Mouse (Mus musculus): ENCODE measurements around the gene Guca2a.
A peak's percentile ranks its signal among the peaks of the same experiment; 100 is the strongest.

The Guca2a gene

DNA sequence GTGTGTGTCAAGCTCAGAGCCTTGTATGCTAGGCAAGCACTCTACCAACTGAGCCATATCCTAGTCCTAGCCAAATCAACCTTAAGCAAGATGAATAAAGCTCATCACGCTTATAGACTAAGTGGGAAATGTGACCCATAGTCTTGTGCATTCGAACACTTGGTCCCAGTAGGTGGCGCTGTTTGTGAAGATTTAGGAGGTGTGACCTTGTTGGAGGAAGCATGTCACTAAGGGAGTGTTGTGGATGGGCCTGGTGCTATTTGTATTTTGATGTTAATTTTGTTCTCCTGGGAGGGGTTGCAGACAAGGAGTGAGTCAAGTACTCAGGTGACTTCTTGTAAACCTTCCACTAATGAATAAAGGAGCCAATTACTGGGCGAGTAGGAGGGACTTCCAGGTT lies 5.2 kb downstream of the Guca2a start:
- no peak for DNase-seq

DNA sequence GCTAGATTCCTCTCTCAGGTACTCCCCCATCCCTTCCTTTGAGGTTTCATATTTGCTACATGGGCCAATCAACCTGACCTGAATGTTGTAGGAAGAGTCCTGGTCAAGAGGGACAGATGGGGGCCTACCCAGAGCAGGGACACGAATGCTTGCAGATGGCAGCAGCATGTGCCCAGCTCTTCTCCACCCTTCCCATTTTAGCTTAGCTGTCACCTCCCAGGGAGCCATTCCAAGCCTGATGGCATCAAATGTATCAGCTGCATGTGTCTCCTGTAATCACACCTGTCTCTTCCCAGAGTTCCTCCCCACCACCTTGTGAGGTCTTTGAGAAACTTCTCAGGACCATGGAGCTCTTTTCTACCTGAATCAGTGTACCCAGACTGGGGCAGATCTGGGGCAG lies 19.5 kb downstream of the Guca2a start:
- DNase-seq = no peak

DNA sequence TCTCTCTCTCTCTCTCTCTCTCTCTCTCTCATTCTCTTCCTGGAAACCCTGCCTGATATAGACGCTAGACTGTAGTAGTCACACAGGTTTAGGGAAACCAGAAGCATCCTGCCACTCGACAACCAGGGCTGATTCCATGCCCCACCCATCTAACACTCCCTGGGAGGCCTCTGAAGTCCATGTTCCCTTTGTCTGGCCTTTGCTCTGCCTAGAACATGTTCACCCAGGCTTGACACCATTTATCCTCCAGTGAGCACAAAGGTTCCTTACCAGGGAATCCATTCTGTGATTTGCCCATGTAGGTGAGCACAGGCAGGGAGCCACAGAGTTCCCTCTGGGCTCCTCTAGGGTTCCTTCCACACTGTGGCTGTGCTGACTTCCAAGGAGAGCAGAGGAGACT lies 20.7 kb downstream of the Guca2a start:
- peak; percentile 92 for DNase-seq

DNA sequence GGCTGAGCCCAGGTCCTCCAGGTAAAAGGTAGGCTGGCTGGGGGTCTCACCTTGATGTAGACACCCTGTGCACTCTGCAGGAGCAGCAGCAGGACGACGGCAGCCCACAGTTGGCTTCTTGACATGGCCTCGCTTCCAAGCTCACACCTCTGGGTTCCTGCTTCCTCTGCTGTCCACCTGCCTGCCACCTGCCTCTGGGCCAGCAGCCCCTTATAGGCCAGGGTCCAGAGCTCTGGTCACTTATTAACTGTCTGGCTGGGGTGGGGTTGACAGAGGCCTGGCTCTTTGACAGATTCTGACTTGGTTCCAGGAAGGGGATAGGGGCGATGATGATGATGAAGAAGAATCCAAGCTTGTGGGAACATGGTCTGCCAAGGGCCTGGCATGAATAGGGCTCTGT lies 21.2 kb downstream of the Guca2a start, which contains the start of gene Guca2b:
Gene Guca2b (minus strand): TSS at position 224 of the 400 bp plus-strand sequence.
- DNase-seq = peak; percentile 83

DNA sequence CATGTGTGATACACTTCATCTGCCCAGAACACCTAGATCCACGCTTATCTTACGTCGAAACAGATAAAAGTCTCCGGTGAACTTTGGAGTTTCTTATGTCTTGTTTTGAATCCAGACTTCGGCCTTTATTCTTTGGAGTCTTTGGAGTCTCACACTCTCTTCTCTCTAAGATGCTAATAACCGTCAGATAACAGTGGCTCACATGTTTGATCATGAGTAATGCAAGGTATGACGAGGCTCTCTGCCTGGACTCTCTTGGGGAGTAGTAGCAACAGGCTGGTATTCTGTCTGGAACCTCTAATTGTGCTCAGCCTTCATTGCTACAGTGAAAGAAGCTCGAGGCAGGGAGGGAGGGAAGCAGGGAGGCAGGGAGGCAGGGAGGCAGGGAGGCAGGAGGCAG lies 22.5 kb downstream of the Guca2a start:
- no peak for DNase-seq

DNA sequence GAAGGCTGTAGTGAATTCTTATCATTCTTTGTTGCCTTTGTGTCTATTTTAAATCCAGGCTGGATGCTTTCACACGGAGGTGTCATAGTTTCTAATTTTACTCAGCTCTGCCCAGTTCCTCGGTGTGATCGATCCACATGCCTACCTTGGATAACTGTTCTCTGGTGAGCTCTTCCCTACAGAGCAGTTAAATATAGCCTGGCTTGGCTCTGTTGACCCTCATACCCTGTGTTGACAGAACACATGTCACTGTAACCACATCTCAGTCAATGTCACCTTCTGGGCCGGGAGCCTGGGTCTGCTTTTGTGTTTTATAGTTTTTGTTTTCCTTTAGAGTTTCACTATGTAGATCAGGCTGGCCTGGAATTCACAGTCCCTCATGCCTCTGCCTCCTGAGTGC lies 24.6 kb downstream of the Guca2a start:
- no peak for DNase-seq

DNA sequence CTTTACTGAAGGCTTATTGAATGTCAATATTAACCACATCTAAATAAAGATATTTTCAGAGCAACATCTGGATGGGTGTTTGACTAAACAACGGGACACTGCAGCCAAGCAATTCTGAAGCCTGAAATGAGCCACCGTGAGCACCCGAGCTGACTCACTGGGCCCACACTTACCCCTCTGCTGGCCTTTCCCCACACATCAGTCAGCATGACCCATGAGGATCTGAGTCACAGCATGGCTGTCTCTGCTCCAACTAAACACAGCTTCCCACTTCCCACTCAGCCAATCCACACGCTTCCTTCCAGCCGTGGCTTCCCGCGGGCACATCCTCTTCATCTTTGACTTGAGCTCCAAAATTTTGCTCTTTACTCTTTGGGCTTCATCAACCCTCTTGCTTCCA lies 25.5 kb downstream of the Guca2a start:
- no peak for DNase-seq

DNA sequence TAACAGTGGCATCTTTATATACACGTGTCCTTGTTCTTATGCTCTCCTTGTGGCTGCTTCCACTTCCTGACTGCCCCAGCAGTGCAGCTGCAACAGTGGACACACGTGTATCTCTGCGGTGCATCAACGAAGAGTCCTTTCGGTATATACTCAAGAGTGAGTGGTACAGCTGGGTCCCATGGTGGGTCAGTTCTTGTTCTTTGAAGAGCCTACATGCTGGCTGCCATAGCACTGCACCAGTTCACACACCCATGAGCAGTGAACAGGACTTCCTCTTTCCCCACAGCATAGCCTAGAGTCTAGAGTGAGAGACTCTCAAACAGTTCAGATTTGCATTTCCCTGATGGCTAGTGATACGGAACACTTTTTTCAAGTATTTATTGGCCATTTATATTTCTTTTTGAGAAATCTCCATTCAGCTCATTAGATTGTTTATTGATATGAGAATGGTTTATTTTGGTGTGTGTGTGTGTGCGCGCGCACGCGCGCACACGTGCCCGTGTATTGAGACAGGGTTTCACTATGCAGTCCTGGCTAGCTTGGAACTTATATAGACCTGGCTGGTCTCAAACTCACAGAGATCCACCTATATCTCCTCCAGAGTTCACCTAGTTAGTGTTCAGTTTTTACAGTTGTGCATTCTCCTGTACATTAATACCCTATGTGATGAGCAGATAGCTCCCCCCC lies 26.0 kb downstream of the Guca2a start:
- DNase-seq = no peak

DNA sequence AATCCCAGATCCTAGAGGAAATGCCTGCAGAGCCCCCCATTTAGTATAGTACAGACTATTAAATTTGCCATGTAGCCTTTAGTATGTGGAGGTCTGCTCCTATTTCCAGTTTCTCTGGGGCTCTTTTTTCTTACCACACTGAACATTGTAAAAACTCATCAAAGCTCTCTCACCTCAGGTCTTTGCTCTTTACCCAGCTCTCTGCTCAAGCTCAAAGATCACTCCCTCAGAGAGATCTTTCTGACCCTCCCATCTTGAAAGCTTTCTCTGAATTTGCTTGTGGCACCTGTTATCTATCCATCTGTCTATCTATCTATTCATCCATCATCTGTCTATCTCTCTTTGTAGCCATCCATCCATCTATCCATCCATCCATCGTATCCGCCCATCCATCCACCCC lies 27.7 kb downstream of the Guca2a start:
- DNase-seq = peak; percentile 58

DNA sequence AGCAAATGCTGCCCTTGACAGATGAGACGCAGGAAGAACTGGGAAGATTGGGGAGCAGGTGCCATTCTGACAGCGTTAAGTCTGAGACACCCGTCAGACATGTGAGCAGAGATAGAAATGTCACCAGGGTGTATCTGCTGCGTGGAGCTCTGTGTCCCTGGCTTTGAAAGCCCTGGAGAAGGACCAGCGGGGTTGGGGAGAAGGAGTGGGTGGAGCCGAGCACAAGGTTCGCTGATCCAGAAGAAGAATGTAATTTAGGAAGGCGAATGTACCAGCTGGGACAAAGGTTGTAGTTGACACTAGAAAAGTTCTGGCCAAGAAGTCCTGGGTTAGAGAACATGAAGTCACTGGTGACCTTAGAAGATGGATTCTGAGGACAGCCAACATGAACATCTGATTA lies 28.6 kb downstream of the Guca2a start:
- DNase-seq = peak; percentile 86

DNA sequence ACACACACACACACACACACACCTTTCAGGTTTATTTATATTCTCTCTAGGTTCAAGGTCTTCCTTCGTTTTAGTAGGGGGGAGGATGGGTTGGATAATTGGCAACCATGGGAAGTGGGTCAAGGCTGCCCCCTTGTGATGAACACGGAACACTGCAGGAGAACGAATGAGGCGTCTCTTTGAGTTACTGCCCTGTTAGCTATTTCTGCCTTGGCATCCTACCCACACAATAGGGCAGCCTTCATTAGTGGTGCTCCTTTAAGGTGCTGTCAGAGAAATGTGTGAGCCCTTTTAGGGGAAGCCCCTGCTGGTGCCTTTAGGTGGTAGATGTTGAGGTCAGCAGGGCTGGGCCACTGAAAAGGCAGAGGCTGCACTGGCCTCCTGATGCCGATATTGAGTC lies 29.9 kb downstream of the Guca2a start:
- peak; percentile 61 for DNase-seq

DNA sequence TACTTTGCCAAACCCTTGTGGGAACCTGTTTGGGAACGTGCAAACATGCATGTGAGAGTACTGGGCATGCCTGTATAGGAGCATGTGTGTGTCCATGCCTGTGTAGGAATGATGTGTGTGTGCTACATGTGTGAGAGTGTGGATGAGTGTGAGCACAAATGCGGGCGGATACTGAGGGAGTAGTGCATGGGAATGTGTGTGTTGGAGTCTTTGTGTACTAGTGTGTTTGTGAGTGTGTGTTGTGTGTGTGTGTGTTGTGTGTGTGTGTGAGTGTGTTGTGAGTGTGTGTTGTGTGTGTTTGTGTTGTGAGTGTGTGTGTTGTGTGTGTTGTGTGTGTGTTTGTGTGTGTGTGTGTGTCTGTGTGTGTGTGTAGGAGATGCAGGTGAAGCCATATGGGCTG lies 30.7 kb downstream of the Guca2a start:
- no peak for DNase-seq

DNA sequence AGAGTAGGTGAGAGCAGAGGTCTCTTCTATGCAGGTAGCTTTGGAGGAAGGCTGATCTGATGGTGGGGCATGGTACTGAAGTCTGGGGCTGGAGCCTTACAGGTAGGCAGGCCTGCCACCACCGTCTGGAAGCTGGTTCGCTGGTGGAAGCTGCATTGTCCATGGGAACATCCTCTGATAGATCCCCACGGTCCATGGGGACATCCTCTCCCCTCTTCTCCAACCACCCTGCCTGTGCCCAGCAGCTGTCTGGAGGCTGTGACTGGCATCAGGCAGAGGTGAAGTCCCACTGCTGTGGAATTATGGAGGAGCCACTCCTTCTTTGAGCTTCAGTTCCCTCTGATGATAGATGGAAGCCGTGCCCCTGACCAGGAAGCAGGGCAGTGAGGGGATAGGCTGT lies 31.1 kb downstream of the Guca2a start:
- no peak for DNase-seq

DNA sequence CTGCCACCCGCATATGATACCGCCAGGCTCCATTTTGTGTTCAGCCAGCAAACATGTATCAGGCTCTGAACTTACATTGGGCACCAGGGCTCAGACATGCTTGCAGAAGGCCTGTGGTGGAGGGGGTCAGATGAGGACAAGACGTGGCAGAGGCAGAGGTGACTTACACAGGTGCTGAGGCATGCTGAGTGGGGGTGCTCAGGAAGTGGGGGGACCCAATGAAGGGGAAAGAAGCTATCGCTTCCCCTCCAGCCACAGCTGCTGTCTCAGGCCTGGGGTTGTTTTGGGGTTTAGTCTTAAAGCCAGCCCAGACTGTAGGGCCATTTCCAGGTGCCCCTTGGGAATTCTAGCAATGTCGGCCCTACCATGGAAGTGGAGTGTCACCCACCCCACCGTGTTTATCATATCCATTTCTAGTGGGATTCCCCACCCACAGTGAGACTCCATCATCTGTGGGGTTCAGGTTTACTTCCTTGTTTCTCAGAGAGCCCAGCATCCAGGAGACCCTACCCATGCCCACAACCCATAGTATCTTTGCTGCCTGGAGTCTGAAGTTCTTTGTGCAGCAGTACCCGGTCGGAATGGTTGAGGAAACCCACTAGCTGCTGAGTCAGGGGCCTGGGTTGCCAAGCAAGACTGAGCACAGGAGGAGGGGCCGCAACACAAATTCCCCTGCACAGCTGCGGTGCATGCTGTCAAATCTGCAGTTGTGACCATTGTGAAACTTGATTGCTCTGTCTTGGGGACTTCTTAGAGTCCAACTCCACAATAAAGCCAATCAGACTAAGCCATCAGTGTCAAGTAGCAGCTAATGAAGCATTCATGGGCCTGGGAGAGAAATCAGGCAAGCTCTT lies 32.1 kb downstream of the Guca2a start:
- no peak for DNase-seq

DNA sequence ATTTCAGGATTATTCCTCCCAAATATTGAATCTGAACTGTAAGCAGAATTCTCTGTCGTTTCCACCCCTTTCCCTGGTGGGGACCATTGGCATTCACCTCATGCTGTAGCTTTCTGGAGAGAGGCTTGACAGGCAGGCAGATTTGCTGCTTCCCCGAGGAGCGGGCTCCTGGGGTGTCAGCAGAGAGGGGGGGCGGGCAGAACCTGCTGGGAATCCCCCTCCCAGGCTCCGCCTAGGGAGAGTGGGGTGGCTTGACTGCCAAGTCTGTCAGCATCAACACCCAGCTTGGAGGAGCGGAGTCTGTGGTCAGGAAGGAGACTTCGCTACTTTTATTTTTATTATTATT lies 32.7 kb downstream of the Guca2a start:
- no peak for DNase-seq

DNA sequence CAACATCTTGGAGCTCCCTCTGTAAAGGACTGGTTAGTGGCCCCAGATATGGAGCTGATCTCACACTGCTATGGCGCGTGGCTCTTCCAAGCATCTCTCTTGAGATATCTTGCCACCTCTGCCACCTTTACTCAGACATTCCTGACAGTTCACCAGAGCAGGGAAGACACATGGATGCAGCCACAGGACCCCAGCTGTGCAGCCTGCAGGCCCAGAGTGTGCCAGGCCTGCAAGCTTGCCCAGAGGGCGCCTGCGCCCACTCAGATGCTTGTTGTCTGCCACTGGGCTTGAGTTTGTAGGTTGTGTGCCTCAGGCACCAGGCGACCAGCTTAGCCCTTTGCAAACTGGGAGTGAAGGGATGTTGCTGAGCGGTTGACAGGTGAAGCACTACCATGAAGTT lies 33.2 kb downstream of the Guca2a start:
- no peak for DNase-seq

DNA sequence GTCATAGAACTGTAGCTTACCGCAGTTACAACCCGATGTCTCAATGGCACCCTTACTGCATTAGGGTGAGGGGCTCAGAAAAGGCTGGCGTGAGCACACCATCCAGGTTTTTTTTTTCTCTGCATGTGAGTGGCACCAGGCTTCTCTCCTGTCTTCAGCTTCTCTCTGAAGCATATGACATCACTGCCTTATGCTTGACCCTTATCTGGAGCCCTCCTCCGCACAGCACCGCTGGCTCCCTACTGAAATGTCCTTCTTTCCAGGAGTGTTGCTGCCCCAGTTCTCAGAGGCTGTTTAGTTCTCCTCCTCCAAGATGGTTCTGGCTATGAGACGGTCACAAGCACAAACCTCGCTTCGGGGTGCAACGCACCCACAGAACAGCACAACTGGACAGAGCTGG lies 33.7 kb downstream of the Guca2a start:
- DNase-seq = no peak

DNA sequence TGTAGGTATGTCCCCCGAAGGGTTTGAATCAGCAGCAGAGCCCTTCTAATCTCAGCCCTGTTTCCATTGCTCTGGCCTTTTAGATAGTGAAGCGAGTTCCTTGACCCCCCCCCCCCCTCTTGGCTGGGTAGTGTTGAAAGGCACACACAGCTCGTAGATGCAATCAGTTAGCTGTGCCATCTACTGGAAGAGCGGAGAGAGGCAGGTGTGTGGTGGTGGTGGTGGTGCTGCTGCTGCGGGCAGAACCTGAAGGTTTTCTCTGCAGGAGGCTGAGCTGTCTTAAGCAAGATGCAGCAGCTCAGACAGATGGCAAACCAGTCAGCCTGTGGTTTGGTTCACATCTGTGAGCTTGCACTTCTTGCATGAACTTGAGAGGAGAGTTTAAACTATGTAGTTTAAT lies 35.2 kb downstream of the Guca2a start:
- no peak for DNase-seq

DNA sequence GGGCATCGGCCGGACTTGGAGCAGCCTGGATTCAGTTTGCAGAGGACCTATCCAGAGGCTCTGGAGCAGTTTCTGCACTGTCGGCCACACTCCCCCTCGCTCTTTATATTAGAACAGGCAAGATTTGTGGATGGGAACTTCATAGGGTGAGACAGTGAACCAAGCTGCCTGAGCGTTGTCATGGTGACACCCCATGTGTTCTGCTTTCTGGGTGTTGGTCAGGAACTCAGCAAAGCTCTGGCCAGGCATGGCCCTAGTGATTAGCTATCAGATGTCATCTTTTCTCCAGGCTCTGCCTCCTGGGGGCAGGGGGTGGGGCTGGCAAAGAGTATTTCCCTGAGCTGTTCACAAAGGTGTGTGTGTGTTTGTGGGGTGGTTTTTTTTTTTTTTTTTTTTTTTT lies 45.1 kb downstream of the Guca2a start:
- DNase-seq = no peak

DNA sequence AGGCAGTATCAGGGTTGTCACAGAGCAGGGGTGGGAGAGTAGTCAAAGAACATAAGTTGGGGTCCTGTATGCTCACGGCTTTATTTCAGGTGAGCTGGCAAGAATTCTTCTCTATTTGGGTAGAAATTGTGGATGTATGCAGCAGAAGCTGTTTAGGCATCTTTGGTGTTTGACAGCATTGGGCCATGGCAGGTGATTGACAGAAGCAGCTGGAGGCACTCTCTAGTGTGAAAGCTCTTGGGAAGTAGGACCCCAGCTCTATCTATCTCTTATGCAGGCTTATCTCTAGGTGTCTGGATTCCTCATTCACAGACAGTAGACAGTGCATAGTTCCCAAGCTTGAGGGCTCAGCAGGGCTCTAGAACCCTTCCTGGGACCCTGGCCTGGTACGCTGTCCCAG lies 48.2 kb downstream of the Guca2a start:
- DNase-seq = no peak

Data from kidney, adult 9 months (tissue).